Mouse (Mus musculus): ENCODE measurements around the gene Nln.

DNA sequence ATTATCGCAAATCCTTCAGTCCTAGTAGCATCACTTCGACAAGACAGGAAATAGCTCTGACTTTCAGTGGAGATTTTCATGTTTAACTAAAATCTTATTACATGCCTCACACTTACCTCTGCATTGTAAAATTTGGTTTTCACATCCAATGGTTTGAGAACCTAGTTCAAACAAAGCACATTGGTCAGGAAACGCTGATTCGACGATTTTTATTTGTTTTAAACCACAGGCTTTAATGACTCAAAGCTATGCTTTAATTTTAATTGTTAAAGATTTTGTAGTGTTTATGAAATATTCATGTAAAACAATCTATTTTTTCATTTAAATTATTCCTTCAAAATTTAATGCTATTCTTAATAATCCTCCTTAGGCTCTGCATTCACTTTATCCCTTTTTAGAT is 44.8 kb upstream of the Nln start:
- TF ChIP-seq POLR2A (IDR thresholded peaks at IDR 0.05; ENCODE audit: insufficient read length, low read depth) (no peak), MYOD1 (IDR thresholded peaks at IDR 0.05; ENCODE audit: control insufficient read depth in 1 of 3, insufficient read length in 2 of 3, low read depth in 2 of 3) (no peak), CEBPB (IDR thresholded peaks at IDR 0.05; ENCODE audit: insufficient read depth, poor library complexity, severe bottlenecking) (no peak), POLR2AphosphoS2 (IDR thresholded peaks at IDR 0.05; ENCODE audit: insufficient read length, low read depth) (no peak), MAX (IDR thresholded peaks at IDR 0.05; ENCODE audit: low read depth) (no peak), SRF (IDR thresholded peaks at IDR 0.05; ENCODE audit: control insufficient read depth, insufficient read length, low read depth) (no peak), TCF12 (IDR thresholded peaks at IDR 0.05; ENCODE audit: insufficient read depth, poor library complexity, severe bottlenecking) (no peak), USF1 (IDR thresholded peaks at IDR 0.05; ENCODE audit: low read depth) (no peak), E2F4 (IDR thresholded peaks at IDR 0.05; ENCODE audit: insufficient read depth) (no peak), REST (IDR thresholded peaks at IDR 0.05; ENCODE audit: insufficient read depth, insufficient read length) (no peak)
